Mouse (Mus musculus) testis, adult 2 months (tissue): ENCODE measurements around the gene Pgd. TPM values are rescaled to one million over a fixed set of nuclear protein-coding genes. Genes with fewer than 3 reads are reported as not detected.

Experiments
- H3K27ac ChIP-seq: fragments of 200-500 bp; 2 replicates; pipeline ENCODE4 v1.5.1; 2012; ENCODE audit warnings: low read depth, low read length; ENCODE audit not compliant: control insufficient read depth, insufficient read depth
- H3K27me3 ChIP-seq: fragments of 200-500 bp; 2 replicates; pipeline ENCODE4 v1.6.1; 2012; ENCODE audit warnings: mild to moderate bottlenecking, low read length, moderate library complexity; ENCODE audit not compliant: control insufficient read depth, insufficient read depth
- H3K36me3 ChIP-seq: fragments of 200-500 bp; 2 replicates; pipeline ENCODE4 v1.6.1; 2012; ENCODE audit warnings: mild to moderate bottlenecking, low read length; ENCODE audit not compliant: control insufficient read depth, insufficient read depth
- H3K4me1 ChIP-seq: fragments of 200-500 bp; 2 replicates; pipeline ENCODE4 v1.6.1; 2012; ENCODE audit warnings: low read length; ENCODE audit not compliant: control insufficient read depth, insufficient read depth
- H3K4me3 ChIP-seq: fragments of 200-500 bp; 2 replicates; pipeline ENCODE4 v1.5.1; 2012; ENCODE audit warnings: low read depth, mild to moderate bottlenecking, low read length, moderate library complexity, mixed read lengths; ENCODE audit not compliant: control insufficient read depth
- CTCF ChIP-seq: fragments of 200-500 bp; IDR thresholded peaks from 2 replicates; pipeline ENCODE4 v1.5.1; 2012; ENCODE audit warnings: low read depth, mild to moderate bottlenecking, inconsistent platforms, low read length, moderate library complexity; ENCODE audit not compliant: control insufficient read depth, insufficient read depth, insufficient replicate concordance
- POLR2A ChIP-seq: fragments of 200-500 bp; IDR thresholded peaks from 2 replicates; pipeline ENCODE4 v1.6.1; 2012; ENCODE audit warnings: low read depth, mild to moderate bottlenecking, inconsistent platforms, low read length, moderate library complexity; ENCODE audit not compliant: control insufficient read depth
- polyA plus RNA-seq: library from polyadenylated mRNA; depleted of rRNA; stranded (reverse); fragments of >200 nt; gene quantifications from 2 replicates; pipeline ENCODE4 v1.2.3, GENCODE M21; 2012

Pgd gene
- polyA plus RNA-seq, 1 experiment = 22.3 TPM

DNA sequence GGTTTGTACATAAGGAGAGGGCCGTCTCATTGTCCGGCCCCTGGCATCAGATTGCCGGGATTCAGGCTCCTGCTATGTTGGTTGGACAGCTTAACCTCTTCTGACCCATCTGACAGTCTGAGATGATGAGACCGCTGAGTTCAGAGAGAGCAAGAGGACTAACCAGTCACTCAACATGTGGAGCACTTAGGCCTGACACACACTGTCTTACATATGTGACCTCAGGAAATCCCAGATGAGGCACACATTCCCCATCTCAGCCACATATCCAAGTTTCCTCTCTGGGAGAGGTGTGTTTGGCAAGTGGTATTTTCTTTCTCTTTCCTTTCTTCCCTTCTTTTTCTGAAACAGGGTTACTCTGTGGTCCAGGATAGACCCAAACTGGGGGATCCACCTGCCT, 21.4 kb downstream of the Pgd start:
- Histone ChIP-seq H3K36me3 (no peaks in the 10 kb centered on the region), H3K4me3 (no peak overlapping the region), H3K4me1 (peaks cover 8% of the 10 kb centered on the region), H3K27ac (no peak overlapping the region), H3K27me3 (no peaks in the 10 kb centered on the region)
- TF ChIP-seq POLR2A (no peak), CTCF (no peak)

DNA sequence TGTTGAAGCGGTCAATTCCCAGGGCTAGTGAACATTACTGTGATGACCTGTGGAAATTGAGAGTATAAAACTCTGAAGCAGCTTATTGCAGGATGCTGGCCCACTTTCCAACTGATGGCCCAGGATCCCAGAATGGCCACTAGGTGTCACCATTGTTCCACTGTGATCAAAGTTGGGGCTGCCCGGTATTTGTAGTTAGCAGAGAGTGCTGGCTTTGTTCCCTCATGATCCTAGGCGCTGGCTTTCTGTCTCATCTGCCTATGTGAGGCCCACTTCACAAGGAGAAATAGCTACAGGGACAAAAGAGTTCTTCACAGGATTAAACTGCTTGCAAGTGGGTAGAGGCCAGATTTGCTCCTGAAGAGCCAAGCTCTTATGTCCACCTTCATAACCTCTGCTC, 22.1 kb downstream of the Pgd start:
- no peak overlapping the region for H3K4me3 ChIP-seq
- peaks cover 8% of the 10 kb centered on the region for H3K4me1 ChIP-seq
- H3K36me3 ChIP-seq = no peaks in the 10 kb centered on the region
- H3K27ac ChIP-seq = no peak overlapping the region
- TF ChIP-seq CTCF = peak; percentile 75; the same call in 1 of the 2 replicates
- no peak for TF ChIP-seq POLR2A
- H3K27me3 ChIP-seq = no peaks in the 10 kb centered on the region

DNA sequence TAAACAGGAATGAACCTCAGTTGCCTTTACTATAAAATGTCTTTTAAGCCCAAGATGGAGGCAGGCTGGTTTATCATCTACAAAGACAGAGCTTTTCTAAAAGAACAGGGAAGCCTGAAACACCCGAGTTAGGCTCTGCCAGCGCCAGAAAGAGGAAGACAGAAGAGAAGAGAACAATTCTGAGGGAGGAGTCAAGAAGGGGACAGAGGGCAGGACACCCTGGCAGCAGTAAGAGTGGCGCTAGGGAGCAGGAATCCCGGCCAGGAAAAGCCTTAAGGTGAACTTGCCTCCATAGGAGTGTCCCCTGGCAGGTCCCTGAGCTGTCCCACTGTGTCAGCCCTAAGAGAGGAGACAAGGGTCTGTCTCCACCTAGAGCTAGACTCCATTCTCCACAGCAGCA, 23.0 kb downstream of the Pgd start:
- TF ChIP-seq CTCF = no peak
- TF ChIP-seq POLR2A = no peak
- Histone ChIP-seq H3K4me1 (peaks cover 8% of the 10 kb centered on the region), H3K4me3 (no peak overlapping the region), H3K27me3 (no peaks in the 10 kb centered on the region), H3K27ac (no peak overlapping the region), H3K36me3 (no peaks in the 10 kb centered on the region)

DNA sequence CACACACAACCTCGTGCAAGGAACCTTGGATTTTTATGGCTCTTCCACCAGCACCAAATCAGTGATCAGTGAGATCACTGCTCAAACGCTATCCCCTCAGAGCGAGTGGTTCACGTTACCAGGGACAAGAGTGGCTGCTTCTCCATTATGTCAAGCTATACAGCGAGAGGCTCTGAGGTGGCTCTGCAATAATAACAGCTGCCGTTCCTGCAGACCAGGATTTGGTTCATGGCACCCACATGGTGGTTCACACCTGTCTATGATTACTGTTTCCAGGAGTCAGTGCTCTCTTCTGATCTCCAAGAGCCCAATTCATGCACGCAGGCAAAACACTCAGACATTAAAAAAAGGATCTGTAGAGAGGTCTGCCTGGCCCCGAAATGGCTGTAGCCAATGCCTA, 28.1 kb downstream of the Pgd start:
- Histone ChIP-seq H3K4me1 (peaks cover 7% of the 10 kb centered on the region), H3K27me3 (no peaks in the 10 kb centered on the region), H3K27ac (no peak overlapping the region), H3K4me3 (no peak overlapping the region), H3K36me3 (no peaks in the 10 kb centered on the region)
- no peak for TF ChIP-seq CTCF
- no peak for TF ChIP-seq POLR2A

DNA sequence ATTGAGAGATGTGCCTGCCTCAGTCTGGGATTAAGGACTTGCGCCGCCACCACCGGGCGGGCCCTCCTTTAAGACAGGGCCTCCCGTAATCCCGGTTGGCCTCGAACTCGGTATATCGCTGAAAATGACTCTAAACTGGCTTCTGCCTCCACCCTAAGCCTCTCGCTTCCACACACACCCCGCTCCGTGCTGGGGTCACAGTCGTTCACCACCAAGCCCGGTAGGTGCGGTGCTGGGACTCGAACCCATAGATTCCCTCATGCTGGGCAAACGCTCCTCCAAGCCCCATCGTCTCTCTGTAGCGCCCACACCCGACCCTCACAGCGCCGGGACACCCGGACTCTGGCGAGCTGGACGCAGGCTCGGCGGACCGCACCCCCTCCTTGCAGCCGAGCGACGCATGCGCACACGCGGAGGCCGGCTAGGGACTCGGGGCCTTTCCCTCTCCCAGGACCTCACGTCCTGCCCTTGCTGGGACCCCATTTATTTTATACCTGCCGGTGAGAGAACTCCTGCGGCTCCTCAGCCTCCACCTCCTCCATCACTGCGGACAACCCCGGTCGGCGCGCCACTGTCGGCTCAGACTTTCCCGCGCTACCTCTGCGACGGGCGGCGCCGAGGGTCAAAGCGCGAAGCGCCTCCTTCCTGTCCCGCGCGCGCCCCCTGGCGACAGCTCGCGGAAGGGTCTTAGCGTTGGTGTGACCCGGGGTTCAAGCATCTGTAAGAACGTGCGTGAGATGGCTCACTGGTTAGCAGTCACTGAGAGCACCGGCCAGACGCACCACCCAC, 29.4 kb downstream of the Pgd start, which contains the start of gene Cenps:
Gene Cenps, minus strand, starts transcription at position 648 of the 789 bp plus-strand sequence.
- TF ChIP-seq POLR2A = peak; percentile 67
- peak; percentile 91 for TF ChIP-seq CTCF
- peak within 1 kb of the TSS; percentile 89 for H3K27ac ChIP-seq
- H3K4me1 ChIP-seq = peaks cover 7% of the 10 kb centered on the region
- H3K36me3 ChIP-seq = no peaks in the 10 kb centered on the region
- no peaks in the 10 kb centered on the region for H3K27me3 ChIP-seq
- peak within 1 kb of the TSS; percentile 99 for H3K4me3 ChIP-seq

DNA sequence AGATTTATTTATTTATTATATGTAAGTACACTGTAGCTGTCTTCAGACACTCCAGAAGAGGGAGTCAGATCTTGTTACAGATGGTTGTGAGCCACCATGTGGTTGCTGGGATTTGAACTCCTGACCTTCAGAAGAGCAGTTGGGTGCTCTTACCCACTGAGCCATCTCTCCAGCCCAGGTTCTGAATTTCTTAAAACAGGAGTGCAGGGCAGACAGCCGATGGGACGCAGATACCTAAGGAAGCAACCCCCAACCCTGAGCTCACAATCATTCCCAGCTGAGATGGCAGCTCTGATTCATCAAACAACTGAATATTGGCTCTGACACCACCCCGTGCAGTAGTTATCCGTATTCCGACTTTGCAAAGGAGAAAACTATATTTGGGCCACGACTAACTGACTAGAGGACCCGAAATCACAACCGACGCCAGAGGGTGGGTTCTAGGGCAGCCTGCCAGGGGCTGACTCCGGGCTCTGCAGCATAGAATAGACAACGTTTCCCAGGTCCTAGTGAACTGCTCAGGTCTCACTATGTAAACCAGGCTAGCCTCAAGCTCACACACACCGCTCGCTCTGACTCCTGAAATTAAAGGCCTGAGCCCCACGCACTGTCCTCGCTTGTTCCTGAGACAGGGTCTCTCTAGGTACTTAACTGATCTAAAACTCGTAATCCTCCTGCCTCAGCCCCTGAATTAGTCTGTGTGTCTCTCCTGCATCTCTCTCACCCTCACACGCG, 30.3 kb downstream of the Pgd start:
- Histone ChIP-seq H3K4me1 (peaks cover 7% of the 10 kb centered on the region), H3K27me3 (no peaks in the 10 kb centered on the region), H3K27ac (no peak overlapping the region), H3K36me3 (no peaks in the 10 kb centered on the region), H3K4me3 (peak overlapping the region; percentile 99)
- TF ChIP-seq CTCF = no peak

DNA sequence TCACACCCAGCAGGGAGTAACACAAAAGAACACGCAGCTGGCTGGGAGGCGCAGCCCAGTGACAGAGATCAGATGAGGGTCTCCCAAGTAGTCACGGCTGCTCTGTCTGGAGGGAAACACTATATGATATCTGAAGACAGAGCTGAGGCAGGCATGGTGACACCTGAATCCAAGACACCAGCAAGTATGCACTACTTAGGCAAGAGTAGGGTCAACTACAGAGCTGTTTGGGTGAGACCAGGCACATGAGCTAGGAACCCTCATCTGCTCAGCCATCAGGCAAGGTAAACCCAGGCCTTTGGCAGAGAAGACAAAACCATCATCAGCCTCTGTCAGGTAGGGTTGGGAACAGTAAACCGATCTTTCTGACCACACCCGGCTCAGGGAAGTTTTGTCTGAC, 33.2 kb downstream of the Pgd start:
- Histone ChIP-seq H3K4me3 (no peak overlapping the region), H3K4me1 (peaks cover 7% of the 10 kb centered on the region), H3K27ac (no peak overlapping the region), H3K27me3 (no peaks in the 10 kb centered on the region), H3K36me3 (no peaks in the 10 kb centered on the region)
- TF ChIP-seq CTCF (no peak), POLR2A (no peak)
